Mouse (Mus musculus) heart, postnatal 0 days (tissue): ENCODE results near the gene Mum1.

Experiments
- CTCF ChIP-seq: IDR thresholded peaks from 2 replicates; pipeline ENCODE4 v1.5.1; 2016; ENCODE audit warnings: antibody characterized with exemption, control low read depth, low read depth
- EP300 ChIP-seq: IDR thresholded peaks from 2 replicates; pipeline ENCODE4 v1.6.1; 2016; ENCODE audit warnings: antibody characterized with exemption, low read depth

DNA sequence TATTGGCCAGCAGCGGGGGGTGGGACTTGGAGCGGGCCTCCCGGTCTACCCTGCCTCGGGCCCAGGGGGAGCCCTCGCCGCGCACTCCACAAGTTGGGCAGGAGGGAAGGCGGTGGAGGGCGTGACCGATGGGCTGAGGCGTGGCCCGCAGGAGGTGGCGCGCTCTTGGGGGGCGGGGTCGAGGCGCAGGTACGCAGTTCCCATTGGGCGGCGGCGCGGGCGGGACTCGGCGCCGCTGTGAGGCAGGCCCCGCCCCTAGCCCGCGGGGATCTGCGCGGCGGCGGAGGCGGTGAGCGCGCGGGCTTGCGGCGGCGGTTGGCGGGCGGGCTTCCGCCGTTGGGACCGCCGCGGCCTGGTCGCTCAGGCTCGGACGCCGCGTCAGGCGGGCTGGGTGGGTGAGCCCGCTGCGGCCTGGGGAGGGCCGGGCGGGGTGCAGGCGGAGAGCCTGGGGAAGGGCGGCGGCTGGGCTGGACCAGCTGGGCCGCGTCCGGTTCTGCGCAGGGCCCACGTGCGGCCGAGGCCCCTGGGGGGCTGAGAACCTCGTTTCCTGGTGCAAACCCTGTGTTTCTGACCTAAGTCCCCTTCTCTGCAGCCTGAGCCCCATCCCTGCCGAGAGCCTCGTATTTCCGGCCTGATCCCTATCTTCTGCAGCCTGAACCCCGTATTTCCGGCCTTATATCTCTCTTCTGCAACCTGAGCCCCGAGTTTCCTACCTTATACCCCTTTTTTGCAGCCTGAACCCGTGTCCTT is at the start of gene Mum1:
- TF ChIP-seq CTCF (peak; percentile 74), EP300 (no peak; the same call in 1 of the 2 replicates)
